Mouse (Mus musculus) lung, embryonic 15.5 days (tissue): ENCODE measurements at regions not wholly inside any gene's neighbourhood (a gene's known extent, or its start where the extent isn't known, plus 50 kb on each side); places are given as distances from the start of the nearest gene placed in this dataset. TPM values are rescaled to one million over a fixed set of nuclear protein-coding genes. Genes with fewer than 3 reads are reported as not detected.

Source experiments
- microRNA-seq: library from miRNA; unstranded; fragments of <30 nt; microRNA quantifications from one replicate; pipeline ENCODE4, GENCODE M21; 2016

Small RNA genes lying in the stretch of these regions (microRNA-seq; reads per million reads assigned to microRNA genes)
- gene Gm27410, result not detected
